Mouse (Mus musculus): Measurements from ENCODE around the gene Lgals2.
"Not testable (repeated sequence)": the region's sequence is repeated elsewhere in the genome, so short reads cannot be mapped to it uniquely, and the experiment has no call there.

Gene Lgals2

GRCm38 (mm10) chr15:78875537-78875936, 20.2 kb upstream of the Lgals2 start:
- no peak for DNase-seq (ENCODE audit: low read depth in 2 of 2, low spot score in 2 of 2)

- no peak for DNase-seq (ENCODE audit: low read depth in 2 of 2, low spot score in 2 of 2)
These were observed 19.7 kb upstream of the Lgals2 start for GRCm38 (mm10) chr15:78874989-78875388.

GRCm38 (mm10) chr15:78873803-78874435, 18.6 kb upstream of the Lgals2 start:
- no peak for DNase-seq (ENCODE audit: low read depth in 2 of 2, low spot score in 2 of 2)

GRCm38 (mm10) chr15:78872021-78872608, 16.8 kb upstream of the Lgals2 start:
- DNase-seq (ENCODE audit: low read depth in 2 of 2, low spot score in 2 of 2) = no peak

GRCm38 (mm10) chr15:78869775-78870174, 14.4 kb upstream of the Lgals2 start:
- peak; percentile 35 to 40 for DNase-seq (ENCODE audit: low read depth in 2 of 2, low spot score in 2 of 2)

GRCm38 (mm10) chr15:78868826-78869233, 13.5 kb upstream of the Lgals2 start:
- no peak for DNase-seq (ENCODE audit: low read depth in 2 of 2, low spot score in 2 of 2)

- DNase-seq (ENCODE audit: low read depth in 2 of 2, low spot score in 2 of 2) = no peak
These were observed 13.1 kb upstream of the Lgals2 start for GRCm38 (mm10) chr15:78868398-78868797.

GRCm38 (mm10) chr15:78863852-78864253, 8.5 kb upstream of the Lgals2 start:
- DNase-seq (ENCODE audit: low read depth in 2 of 2, low spot score in 2 of 2) = no peak

GRCm38 (mm10) chr15:78863154-78863553, 7.8 kb upstream of the Lgals2 start:
- DNase-seq (ENCODE audit: low read depth in 2 of 2, low spot score in 2 of 2) = no peak

GRCm38 (mm10) chr15:78862280-78862679, 7.0 kb upstream of the Lgals2 start:
- no peak for DNase-seq (ENCODE audit: low read depth in 2 of 2, low spot score in 2 of 2)

- DNase-seq (ENCODE audit: low read depth in 2 of 2, low spot score in 2 of 2) = no peak
These were observed 4.4 kb upstream of the Lgals2 start for GRCm38 (mm10) chr15:78859714-78860113.

GRCm38 (mm10) chr15:78859311-78859710, 4.0 kb upstream of the Lgals2 start:
- no peak for DNase-seq (ENCODE audit: low read depth in 2 of 2, low spot score in 2 of 2)

- DNase-seq (ENCODE audit: low read depth in 2 of 2, low spot score in 2 of 2) = no peak
These were observed 1.7 kb upstream of the Lgals2 start for GRCm38 (mm10) chr15:78857009-78857408.

- DNase-seq (ENCODE audit: low read depth in 2 of 2, low spot score in 2 of 2) = peak; percentile 89 to 93
These were observed 3.7 kb downstream of the Lgals2 start for GRCm38 (mm10) chr15:78851505-78852153.

GRCm38 (mm10) chr15:78850944-78851343, 4.4 kb downstream of the Lgals2 start:
- no peak for DNase-seq (ENCODE audit: low read depth in 2 of 2, low spot score in 2 of 2)

GRCm38 (mm10) chr15:78850059-78850824, 5.1 kb downstream of the Lgals2 start:
- no peak for DNase-seq (ENCODE audit: low read depth in 2 of 2, low spot score in 2 of 2)

GRCm38 (mm10) chr15:78849485-78849884, 5.8 kb downstream of the Lgals2 start:
- no peak for DNase-seq (ENCODE audit: low read depth in 2 of 2, low spot score in 2 of 2)

- DNase-seq (ENCODE audit: low read depth in 2 of 2, low spot score in 2 of 2) = peak; percentile 80 to 84
These were observed 6.9 kb downstream of the Lgals2 start for GRCm38 (mm10) chr15:78848467-78848866.

GRCm38 (mm10) chr15:78846805-78847204, 8.5 kb downstream of the Lgals2 start:
- DNase-seq (ENCODE audit: low read depth in 2 of 2, low spot score in 2 of 2) = not testable (repeated sequence)

- DNase-seq (ENCODE audit: low read depth in 2 of 2, low spot score in 2 of 2) = no peak
These were observed 9.0 kb downstream of the Lgals2 start for GRCm38 (mm10) chr15:78846352-78846751.

GRCm38 (mm10) chr15:78845867-78846266, 9.5 kb downstream of the Lgals2 start:
- DNase-seq (ENCODE audit: low read depth in 2 of 2, low spot score in 2 of 2) = no peak

GRCm38 (mm10) chr15:78845321-78845720, 10.0 kb downstream of the Lgals2 start:
- DNase-seq (ENCODE audit: low read depth in 2 of 2, low spot score in 2 of 2) = no peak

Data from CD8-positive naive resting alpha-beta T cell, adult 2 months (primary cell).